Mouse (Mus musculus) lung, embryonic 16.5 days (tissue): ENCODE measurements around the gene Prss38. TPM values are rescaled to one million over a fixed set of nuclear protein-coding genes. Genes with fewer than 3 reads are reported as not detected.

Experiments
- ATAC-seq: fragments of 200-750 bp; cut with Nextera tagmentation; 2 replicates; pipeline ENCODE4 v1.8.0; 2017; ENCODE audit warnings: low read depth, mild to moderate bottlenecking, moderate library complexity
- H3K27ac ChIP-seq: fragments of 300-500 bp; sonication (generic); 2 replicates; pipeline ENCODE4 v1.5.1; 2014; ENCODE audit warnings: mild to moderate bottlenecking, control low read depth, low read length
- H3K27me3 ChIP-seq: fragments of 300-500 bp; sonication (generic); 2 replicates; pipeline ENCODE4 v1.6.1; 2014; ENCODE audit warnings: low read depth, low read length, mixed read lengths; ENCODE audit not compliant: control insufficient read depth, insufficient read depth
- H3K36me3 ChIP-seq: fragments of 300-500 bp; sonication (generic); 2 replicates; pipeline ENCODE4 v1.6.1; 2014; ENCODE audit warnings: low read length; ENCODE audit not compliant: control insufficient read depth, insufficient read depth
- H3K4me1 ChIP-seq: fragments of 300-500 bp; sonication (generic); replicated peaks from 2 replicates; pipeline ENCODE4 v1.6.1; 2014; ENCODE audit warnings: low read length, mixed read lengths; ENCODE audit not compliant: control insufficient read depth, insufficient read depth
- H3K4me2 ChIP-seq: fragments of 300-500 bp; sonication (generic); 2 replicates; pipeline ENCODE4 v1.6.1; 2014; ENCODE audit warnings: low read depth, low read length, control low read depth
- H3K4me3 ChIP-seq: fragments of 300-500 bp; sonication (generic); 2 replicates; pipeline ENCODE4 v1.5.1; 2014; ENCODE audit warnings: mild to moderate bottlenecking, low read length, control low read depth
- H3K9ac ChIP-seq: fragments of 300-500 bp; sonication (generic); 2 replicates; pipeline ENCODE4 v1.6.1; 2014; ENCODE audit warnings: low read length, control low read depth
- H3K9me3 ChIP-seq: fragments of 300-500 bp; sonication (generic); 2 replicates; pipeline ENCODE4 v1.6.1; 2016; ENCODE audit warnings: low read length; ENCODE audit not compliant: control insufficient read depth
- WGBS: fragments of 180-500 bp; shearing (Covaris S2); extraction: QIAGEN DNeasy Blood & Tissue Kit; methylation state at CpG from one replicate; pipeline ENCODE4 v1.1.7; 2014; 5-methylcytosine and 5-hydroxymethylcytosine counted together
- polyA plus RNA-seq: library from polyadenylated mRNA; unstranded; fragments of >200 nt; fragmentation: Nextera tagmentation; extraction: Ambion mirVana; gene quantifications from 2 replicates; pipeline ENCODE4 v1.2.1, GENCODE M21; 2015

The Prss38 gene
- polyA plus RNA-seq, 1 experiment from 2014 or later, result not detected

GRCm38 (mm10) chr11:59400876-59401275 lies 25.4 kb upstream of the Prss38 start:
- no peak for ATAC-seq
- no peak overlapping the region for H3K27ac ChIP-seq
- H3K27me3 ChIP-seq, result no peaks in the 10 kb centered on the region
- H3K4me2 ChIP-seq, result no peak overlapping the region
- H3K9ac ChIP-seq, result no peak overlapping the region
- no peaks in the 10 kb centered on the region for H3K36me3 ChIP-seq
- no peak overlapping the region for H3K4me3 ChIP-seq
- H3K4me1 ChIP-seq, result peaks cover 9% of the 10 kb centered on the region
- 63% methylated on average over 2 of the region's 2 CpGs for WGBS
- no peaks in the 10 kb centered on the region for H3K9me3 ChIP-seq

DNA sequence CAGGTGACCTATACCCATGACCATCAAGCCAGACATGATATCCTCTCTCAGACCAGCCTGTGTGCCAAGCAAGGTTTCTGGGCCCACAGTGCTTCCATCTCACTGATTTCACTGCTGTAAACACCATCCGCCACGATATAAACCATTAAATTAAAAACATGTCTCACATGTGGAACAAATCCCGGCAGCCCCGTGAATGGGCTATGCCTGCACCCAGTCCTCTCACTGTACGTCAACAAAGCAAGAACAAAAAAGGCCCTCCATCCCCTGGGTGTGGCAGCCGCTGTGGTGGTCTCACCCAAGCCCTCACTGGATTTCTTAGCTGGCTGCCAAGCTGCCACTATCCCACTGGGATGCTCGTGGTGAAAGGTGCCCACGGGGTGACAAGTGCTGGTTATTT lies 24.4 kb upstream of the Prss38 start:
- Histone ChIP-seq H3K36me3 (no peaks in the 10 kb centered on the region), H3K4me1 (peaks cover 9% of the 10 kb centered on the region), H3K4me3 (no peak overlapping the region), H3K27ac (0 out of 2 replicates have a peak overlapping the region, but pooled peaks have one; percentile 4), H3K27me3 (no peaks in the 10 kb centered on the region), H3K9ac (no peak overlapping the region), H3K9me3 (no peaks in the 10 kb centered on the region), H3K4me2 (no peak overlapping the region)
- no peak for ATAC-seq
- WGBS, result 66% methylated on average over 8 of the region's 8 CpGs

DNA sequence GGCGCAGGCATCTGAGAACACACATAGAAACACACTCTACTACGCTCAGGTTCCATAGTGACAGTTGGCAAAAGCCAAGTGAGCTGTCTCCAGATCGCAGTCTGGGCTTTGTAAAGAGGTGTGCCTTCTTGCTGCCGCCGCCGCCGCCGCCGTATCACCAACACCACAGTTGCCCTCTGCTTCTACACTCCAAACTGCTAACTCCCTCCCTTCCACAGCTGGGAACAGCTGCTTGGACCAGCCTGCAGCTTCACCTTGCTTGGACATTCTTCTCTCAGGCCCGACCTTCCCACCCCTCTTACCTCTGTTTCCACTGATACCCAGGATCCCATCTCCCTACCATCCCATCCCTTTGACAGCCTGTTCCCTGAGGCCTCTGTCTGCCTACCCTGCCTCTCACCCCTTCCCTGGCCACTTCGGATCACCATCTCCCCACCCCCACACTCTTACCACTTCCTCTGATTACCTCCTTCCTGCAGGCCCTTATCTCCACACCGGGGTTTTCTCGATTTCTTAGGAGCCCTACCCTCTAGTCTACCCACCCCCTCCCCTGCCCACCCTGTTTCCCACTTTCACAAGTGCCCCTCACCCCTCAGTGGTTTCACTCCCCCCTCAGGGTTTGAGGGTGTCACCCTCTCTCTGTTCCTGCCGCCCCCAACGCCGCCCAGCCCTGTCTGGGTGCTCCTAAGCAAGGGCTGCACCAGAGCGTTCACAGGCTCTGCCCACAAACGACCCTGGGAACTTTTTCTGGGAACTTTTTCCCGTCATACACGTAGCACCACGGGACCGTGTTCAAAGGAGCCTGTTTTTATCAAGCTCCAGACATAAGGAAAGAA lies 22.3 kb upstream of the Prss38 start:
- H3K9ac ChIP-seq, result peak overlapping the region; percentile 39; the same call in 1 of the 2 replicates
- H3K27ac ChIP-seq, result peak overlapping the region; percentile 40
- H3K36me3 ChIP-seq, result no peaks in the 10 kb centered on the region
- peak; percentile 23; the same call in 1 of the 2 replicates for ATAC-seq
- H3K4me2 ChIP-seq, result peak overlapping the region; percentile 22; the same call in 1 of the 2 replicates
- peaks cover 15% of the 10 kb centered on the region for H3K4me1 ChIP-seq
- 32% methylated on average over 22 of the region's 22 CpGs for WGBS
- H3K9me3 ChIP-seq, result no peaks in the 10 kb centered on the region
- no peaks in the 10 kb centered on the region for H3K27me3 ChIP-seq
- H3K4me3 ChIP-seq, result no peak overlapping the region

DNA sequence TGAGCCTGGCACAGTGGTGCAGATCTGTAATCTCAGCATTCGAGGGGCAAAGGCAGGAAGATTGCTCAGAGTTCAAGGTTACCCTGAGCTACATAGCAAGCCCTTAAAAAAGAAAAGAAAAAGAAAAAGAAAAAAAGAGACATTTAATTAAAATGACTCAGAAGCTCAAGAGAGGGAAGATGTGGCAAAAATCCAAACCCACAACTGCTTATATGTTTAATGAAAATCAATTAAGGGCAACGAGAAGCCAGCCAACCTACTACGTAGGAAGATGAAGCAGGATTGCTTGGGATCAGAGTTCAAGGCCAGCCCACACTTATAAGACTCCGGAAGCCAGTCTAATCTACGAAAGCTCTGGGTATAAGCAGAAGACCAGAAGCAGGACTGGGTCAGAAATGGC lies 19.0 kb upstream of the Prss38 start:
- Histone ChIP-seq H3K4me1 (peaks cover 15% of the 10 kb centered on the region), H3K4me2 (no peak overlapping the region), H3K9ac (no peak overlapping the region), H3K4me3 (no peak overlapping the region), H3K27ac (peak overlapping the region; percentile 66), H3K36me3 (no peaks in the 10 kb centered on the region), H3K9me3 (no peaks in the 10 kb centered on the region), H3K27me3 (no peaks in the 10 kb centered on the region)
- ATAC-seq, result no peak
- 62% methylated on average over 5 of the region's 5 CpGs for WGBS

DNA sequence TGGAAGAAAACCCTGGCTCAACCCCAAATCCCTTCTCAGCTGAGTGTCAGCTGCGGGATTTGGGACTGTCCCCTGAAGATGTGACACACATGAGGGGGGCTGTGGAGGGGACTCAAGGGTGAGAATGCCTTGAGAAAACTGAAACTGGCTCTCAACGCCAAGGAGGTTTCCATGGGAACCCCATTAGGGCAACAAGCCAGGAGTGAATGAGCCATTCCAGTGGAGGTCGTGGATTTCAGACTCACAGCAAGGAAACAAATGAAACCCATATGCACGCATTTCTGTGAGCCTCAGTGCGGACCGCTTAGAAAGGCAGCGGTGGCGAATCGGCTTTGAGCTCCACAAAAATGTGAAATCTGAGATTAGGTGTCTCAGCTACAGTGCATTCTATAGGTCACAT lies 18.1 kb upstream of the Prss38 start:
- peak; percentile 74 for ATAC-seq
- no peak overlapping the region for H3K4me3 ChIP-seq
- H3K4me2 ChIP-seq, result no peak overlapping the region
- H3K9ac ChIP-seq, result no peak overlapping the region
- WGBS, result 24% methylated on average over 9 of the region's 9 CpGs
- no peaks in the 10 kb centered on the region for H3K9me3 ChIP-seq
- H3K36me3 ChIP-seq, result no peaks in the 10 kb centered on the region
- no peaks in the 10 kb centered on the region for H3K27me3 ChIP-seq
- H3K4me1 ChIP-seq, result peaks cover 15% of the 10 kb centered on the region
- peak overlapping the region; percentile 66 for H3K27ac ChIP-seq

DNA sequence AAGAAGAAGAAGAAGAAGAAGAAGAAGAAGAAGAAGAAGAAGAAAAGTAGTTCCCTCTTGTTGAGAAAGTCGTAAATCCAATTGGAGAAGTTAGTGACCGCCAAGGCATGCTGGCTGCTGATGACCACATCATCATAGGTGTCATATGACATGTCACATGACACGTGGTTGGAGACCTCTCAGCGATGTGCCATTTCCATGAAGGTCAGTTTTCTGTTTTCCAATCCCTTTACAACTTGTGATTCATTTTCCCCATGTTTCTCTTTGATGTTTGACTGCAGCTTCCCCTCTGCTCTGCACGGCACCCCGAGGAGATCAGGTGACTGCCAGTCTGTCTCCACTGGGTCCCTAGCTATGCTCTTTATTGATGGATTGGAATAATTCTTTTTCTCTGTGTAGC lies 16.8 kb upstream of the Prss38 start:
- H3K36me3 ChIP-seq, result no peaks in the 10 kb centered on the region
- WGBS, result 58% methylated on average over 6 of the region's 6 CpGs
- no peak overlapping the region for H3K27ac ChIP-seq
- H3K9ac ChIP-seq, result no peak overlapping the region
- ATAC-seq, result no peak
- peaks cover 5% of the 10 kb centered on the region for H3K4me1 ChIP-seq
- H3K9me3 ChIP-seq, result no peaks in the 10 kb centered on the region
- no peak overlapping the region for H3K4me2 ChIP-seq
- no peak overlapping the region for H3K4me3 ChIP-seq
- H3K27me3 ChIP-seq, result no peaks in the 10 kb centered on the region

- no peaks in the 10 kb centered on the region for H3K27me3 ChIP-seq
- ATAC-seq, result peak; percentile 49
- WGBS, result 42% methylated on average over 9 of the region's 9 CpGs
Observed at GRCm38 (mm10) chr11:59390470-59390869, 15.0 kb upstream of the Prss38 start.

DNA sequence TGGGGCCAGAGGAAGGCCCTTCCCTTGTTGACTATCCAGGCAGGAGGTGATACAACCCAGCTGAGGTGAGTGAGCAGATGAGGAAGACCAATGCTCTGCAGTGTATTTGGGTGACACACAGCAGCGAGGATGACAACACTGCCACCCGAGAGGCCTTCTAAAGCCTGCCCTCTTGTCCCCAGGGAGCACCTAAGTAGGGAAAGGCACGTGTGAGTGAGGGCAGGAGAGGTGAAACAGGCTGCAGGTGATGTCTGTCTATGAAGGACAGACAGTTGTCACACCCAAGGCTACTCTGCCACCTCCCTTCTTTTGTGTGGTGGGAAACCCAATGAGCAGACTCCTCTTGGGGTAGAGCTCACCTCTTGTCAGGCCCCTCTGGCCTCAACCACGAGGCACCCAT lies 14.2 kb upstream of the Prss38 start:
- Histone ChIP-seq H3K9me3 (no peaks in the 10 kb centered on the region), H3K27me3 (no peaks in the 10 kb centered on the region), H3K27ac (no peak overlapping the region), H3K9ac (no peak overlapping the region), H3K4me3 (no peak overlapping the region), H3K4me1 (peaks cover 15% of the 10 kb centered on the region), H3K4me2 (no peak overlapping the region), H3K36me3 (no peaks in the 10 kb centered on the region)
- 59% methylated on average over 4 of the region's 4 CpGs for WGBS
- ATAC-seq, result no peak

More at GRCm38 (mm10) chr11:59390470-59390869, 15.0 kb upstream of the Prss38 start:
- H3K9ac ChIP-seq, result no peak overlapping the region
- no peak overlapping the region for H3K27ac ChIP-seq
- H3K4me1 ChIP-seq, result peaks cover 7% of the 10 kb centered on the region
- H3K4me2 ChIP-seq, result no peak overlapping the region
- no peaks in the 10 kb centered on the region for H3K36me3 ChIP-seq
- H3K9me3 ChIP-seq, result no peaks in the 10 kb centered on the region
- no peak overlapping the region for H3K4me3 ChIP-seq

GRCm38 (mm10) chr11:59388806-59389205 lies 13.3 kb upstream of the Prss38 start:
- Histone ChIP-seq H3K27me3 (no peaks in the 10 kb centered on the region), H3K4me1 (peaks cover 14% of the 10 kb centered on the region), H3K4me3 (no peak overlapping the region), H3K4me2 (no peak overlapping the region), H3K27ac (no peak overlapping the region), H3K36me3 (no peaks in the 10 kb centered on the region), H3K9me3 (no peaks in the 10 kb centered on the region), H3K9ac (no peak overlapping the region)
- no peak for ATAC-seq
- 79% methylated on average over 4 of the region's 4 CpGs for WGBS
